Mouse (Mus musculus): ENCODE measurements around the gene Fcgr2b. TPM values are rescaled to one million over a fixed set of nuclear protein-coding genes. Genes with fewer than 3 reads are reported as not detected.
"Not testable (repeated sequence)": the region's sequence is repeated elsewhere in the genome, so short reads cannot be mapped to it uniquely, and the experiment has no call there.

The Fcgr2b gene
- total and polyA plus RNA-seq, 3 experiments: 4.2 to 8.3 (median 7.6) TPM

DNA sequence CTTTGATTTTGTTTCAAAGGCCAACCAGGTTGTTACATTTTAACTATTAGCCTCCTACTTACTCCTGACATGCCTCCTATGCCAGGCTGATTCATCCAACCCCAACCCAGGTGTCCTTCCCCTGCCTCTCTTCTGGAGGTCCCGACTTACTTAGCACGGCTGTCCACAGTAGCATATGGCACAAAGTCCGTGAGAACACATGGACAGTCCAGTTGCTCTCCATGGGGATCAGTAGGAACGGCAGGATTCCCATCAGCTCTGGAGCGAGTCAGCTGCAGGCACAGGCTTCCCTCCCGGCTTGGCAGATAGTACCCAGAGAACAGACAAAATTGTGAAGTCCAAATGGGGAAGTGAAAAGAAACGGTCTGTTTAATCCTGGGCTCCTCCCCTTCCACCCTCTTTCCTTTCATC is 591 bp downstream of the Fcgr2b start:
- DNase-seq: no peak

DNA sequence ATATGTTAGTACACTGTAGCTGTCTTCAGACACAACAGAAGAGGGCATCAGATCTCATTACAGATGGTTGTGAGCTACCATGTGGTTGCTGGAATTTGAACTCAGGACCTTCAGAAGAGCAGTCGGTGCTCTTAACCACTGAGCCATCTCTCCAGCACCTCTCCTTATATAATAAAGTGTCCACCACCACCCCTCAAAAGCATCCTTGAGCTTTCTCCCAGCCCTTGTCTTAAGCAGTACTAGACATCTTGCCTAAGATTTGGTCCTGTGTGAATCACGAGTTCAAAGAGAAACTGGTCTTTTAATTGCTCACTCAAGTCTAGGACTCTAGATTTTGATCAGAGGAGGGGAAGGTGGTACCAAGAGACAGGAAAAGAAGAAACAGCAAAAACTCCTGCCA is 997 bp downstream of the Fcgr2b start:
- DNase-seq: not testable (repeated sequence)

GRCm38 (mm10) chr1:170974736-170975135 is 1.6 kb downstream of the Fcgr2b start:
- DNase-seq: no peak

GRCm38 (mm10) chr1:170974171-170974570 is 2.2 kb downstream of the Fcgr2b start:
- DNase-seq: no peak

DNA sequence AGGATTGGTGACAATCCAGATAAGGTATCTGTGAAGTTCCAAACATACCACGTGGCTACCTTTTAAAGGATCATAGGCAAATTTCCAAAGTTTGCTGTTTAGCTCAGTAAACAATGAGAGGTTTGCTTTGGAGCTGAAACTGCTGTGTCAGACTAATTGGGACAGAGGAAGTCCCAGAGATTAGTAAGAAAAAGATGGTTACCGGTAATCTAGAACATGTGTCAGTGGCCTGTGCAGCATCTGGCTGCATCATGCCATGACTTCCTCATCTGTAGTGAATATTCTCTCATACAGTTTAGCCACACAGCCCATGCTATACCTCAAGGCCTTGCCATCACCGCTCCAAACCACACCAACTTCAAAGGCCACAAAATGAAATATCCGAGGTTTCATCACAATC is 3.4 kb downstream of the Fcgr2b start:
- DNase-seq: no peak

GRCm38 (mm10) chr1:170972494-170972893 is 3.9 kb downstream of the Fcgr2b start:
- no peak for DNase-seq

DNA sequence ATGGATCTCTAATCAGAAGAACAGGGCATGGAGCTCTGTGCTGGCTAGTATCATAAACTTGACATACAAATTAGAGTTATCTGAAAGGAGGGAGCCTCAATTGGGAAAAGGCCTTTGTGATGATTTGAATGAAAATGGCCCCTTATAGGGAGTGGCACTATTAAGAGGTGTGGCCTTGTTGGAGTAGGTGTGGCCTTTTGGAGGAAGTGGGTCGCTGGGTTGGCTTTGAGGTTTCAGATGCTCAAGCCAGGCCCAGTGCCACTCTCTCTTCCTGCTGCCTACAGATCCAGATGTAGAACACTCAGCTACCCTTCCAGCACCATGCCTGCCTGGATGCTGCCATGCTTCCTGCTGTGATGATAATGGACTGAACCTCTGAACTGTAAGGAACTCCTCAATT is 7.8 kb downstream of the Fcgr2b start:
- no peak for DNase-seq

DNA sequence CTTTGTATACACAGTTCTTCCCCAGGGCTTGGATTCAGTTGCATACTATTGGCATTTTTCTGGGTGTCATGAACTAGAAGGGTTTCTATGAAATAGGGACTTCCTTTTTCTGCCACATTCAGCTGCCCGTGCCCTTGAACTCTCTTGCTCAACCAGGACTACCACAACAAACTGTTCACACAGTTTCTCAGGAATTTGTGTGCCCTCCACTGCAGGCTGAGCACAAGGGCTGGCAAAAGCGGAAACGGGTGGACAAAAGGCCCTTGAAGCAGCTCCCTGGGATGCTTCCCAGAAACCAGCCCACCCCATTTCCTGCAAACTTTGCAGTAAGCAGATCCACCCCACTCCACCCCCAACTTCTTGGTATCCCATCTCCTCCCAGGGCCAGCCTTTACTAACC is 8.8 kb downstream of the Fcgr2b start:
- peak; percentile 47 for DNase-seq

GRCm38 (mm10) chr1:170963087-170963486 is 13.3 kb downstream of the Fcgr2b start:
- DNase-seq: no peak

DNA sequence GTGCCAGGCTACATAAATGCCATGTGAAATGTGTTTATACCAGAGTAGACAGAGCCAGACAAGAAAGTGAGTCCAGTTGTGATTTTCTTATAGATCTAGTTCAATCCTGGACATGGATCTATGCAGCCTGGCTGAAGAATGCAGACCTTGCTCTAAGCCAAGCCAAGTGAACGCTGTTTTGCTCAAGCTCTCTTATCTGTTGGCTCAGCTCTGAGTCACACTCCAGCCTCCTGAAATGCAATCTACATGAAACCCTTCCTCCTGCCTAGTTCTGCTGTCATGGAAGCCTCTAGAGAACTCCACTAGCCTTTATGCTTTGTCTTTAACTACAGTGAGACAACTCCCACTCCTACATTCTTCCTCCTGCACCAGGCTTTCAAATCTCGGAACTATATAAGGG is 14.0 kb downstream of the Fcgr2b start:
- DNase-seq: peak; percentile 69

DNA sequence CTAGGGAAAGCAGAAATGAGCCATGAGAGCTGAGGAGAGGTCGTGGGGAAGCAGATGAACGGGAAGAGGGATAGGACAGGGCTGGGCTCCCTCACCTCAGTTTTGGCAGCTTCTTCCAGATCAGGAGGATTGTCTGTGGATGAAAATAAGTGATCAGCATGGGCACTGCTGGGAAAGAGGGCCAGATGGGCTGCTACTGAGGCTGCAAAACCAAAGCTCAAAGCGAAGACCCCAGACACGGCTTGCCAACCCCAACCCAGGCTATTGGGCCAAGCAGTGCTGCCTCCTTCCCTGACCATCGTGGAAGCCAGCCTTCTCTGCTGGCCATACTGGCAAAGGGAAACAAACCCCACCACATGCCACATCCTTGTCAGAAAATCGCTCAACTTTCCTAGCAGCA is 15.2 kb downstream of the Fcgr2b start:
- DNase-seq: no peak

DNA sequence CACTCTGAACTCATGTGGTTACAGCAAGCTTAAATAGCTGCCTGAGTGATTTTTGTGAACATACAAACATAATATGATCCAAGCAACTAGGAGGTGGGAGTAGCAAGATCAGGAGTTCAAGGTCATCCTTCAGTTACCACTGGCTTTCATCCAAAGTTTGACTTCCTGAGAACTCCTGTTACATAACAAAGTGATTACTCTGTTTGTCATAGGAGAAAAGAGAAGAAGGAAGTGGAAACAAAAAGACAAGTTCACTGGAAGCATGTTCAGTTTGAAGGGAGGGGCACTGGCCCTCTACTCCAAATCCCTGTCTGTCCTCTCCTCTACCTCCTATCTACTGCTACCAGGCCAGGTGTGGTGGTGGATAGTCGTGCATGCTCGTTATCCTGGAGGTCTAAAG is 16.6 kb downstream of the Fcgr2b start:
- no peak for DNase-seq

- no peak for DNase-seq
These were observed 18.1 kb downstream of the Fcgr2b start for GRCm38 (mm10) chr1:170958225-170958624.

- DNase-seq: no peak
These were observed 23.2 kb downstream of the Fcgr2b start for GRCm38 (mm10) chr1:170953192-170953591.

DNA sequence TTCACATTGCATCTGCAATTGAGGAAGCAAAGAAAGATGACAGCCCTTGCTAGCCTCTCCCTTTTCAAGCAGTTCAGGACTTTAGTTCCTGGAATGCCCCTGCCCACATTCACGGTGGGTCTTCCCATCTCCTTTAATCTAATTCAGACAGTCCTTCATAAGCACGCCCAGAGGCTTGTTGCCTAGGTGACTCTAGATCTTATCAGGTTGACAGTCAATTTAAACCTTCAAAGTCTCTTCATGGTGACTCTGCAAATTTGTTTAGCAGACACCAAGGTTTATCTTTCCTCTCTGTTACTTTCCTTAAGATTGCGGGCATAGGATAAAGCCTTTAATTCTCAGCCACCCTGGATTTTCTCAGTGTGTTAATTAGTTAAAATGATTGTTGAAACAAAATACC is 25.6 kb downstream of the Fcgr2b start:
- no peak for DNase-seq

- DNase-seq: not testable (repeated sequence)
These were observed 31.4 kb downstream of the Fcgr2b start for GRCm38 (mm10) chr1:170944908-170945307.

- DNase-seq: not testable (repeated sequence)
These were observed 32.2 kb downstream of the Fcgr2b start for GRCm38 (mm10) chr1:170944151-170944550.

GRCm38 (mm10) chr1:170939255-170939654 is 37.1 kb downstream of the Fcgr2b start:
- DNase-seq: peak; percentile 14

DNA sequence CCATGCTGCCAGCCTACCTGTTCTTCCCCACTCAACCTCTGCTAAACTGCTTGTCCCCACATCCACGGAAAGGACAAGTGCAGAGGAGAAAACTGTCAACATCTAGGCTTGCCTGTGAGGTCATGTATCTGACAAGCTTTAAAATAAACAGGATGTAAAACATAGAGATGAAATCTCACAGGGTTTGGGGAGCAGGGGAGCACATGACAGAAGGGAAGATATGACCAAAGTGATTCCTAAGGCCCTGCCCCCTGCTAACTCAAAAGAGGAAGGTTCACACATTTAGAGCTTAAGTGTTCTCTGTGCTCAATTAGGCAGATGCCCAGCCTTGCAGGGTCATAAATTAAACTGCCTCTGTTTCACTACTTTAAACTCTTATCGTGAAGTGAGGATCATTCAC is 42.0 kb downstream of the Fcgr2b start:
- no peak for DNase-seq

- no peak for DNase-seq
These were observed 42.4 kb downstream of the Fcgr2b start for GRCm38 (mm10) chr1:170933940-170934339.

- no peak for DNase-seq
These were observed 42.9 kb downstream of the Fcgr2b start for GRCm38 (mm10) chr1:170933386-170933920.

- no peak for DNase-seq
These were observed 44.3 kb downstream of the Fcgr2b start for GRCm38 (mm10) chr1:170932043-170932442.

- no peak for DNase-seq
These were observed 47.1 kb downstream of the Fcgr2b start for GRCm38 (mm10) chr1:170929245-170929644.

- no peak for DNase-seq
These were observed 47.9 kb downstream of the Fcgr2b start for GRCm38 (mm10) chr1:170928467-170928866.

- DNase-seq: no peak
These were observed 49.0 kb downstream of the Fcgr2b start, which contains the start of gene Fcrla for GRCm38 (mm10) chr1:170927378-170927777. Fcrla (minus strand) TSS chr1:170927583.

Data from adrenal gland, adult 2 months (tissue).